Mouse (Mus musculus) CH12.LX (cell line): ENCODE measurements around the gene Sp3.

Experiments
- BHLHE40 ChIP-seq: IDR thresholded peaks from 2 replicates; pipeline ENCODE4 v1.6.1; 2011; ENCODE audit warnings: mild to moderate bottlenecking, low read depth, low read length, improper control_type of control experiment
- CTCF ChIP-seq, 2 experiments: IDR thresholded peaks in 1 of 2; conservative IDR thresholded peaks in 1 of 2; 2 replicates each; pipeline ENCODE4 v1.5.1; 2011 to 2012; ENCODE audit warnings: low read depth in 2 of 2, low read length in 2 of 2, improper control_type of control experiment in 1 of 2, inconsistent platforms in 1 of 2, mild to moderate bottlenecking in 1 of 2, moderate library complexity in 1 of 2
- MAZ ChIP-seq: IDR thresholded peaks from 2 replicates; pipeline ENCODE4 v1.6.1; 2012; ENCODE audit warnings: low read depth, mild to moderate bottlenecking, inconsistent platforms, low read length, improper control_type of control experiment, moderate library complexity
- NELFE ChIP-seq: IDR thresholded peaks from 2 replicates; pipeline ENCODE4 v1.6.1; 2011; ENCODE audit warnings: low read depth, low read length, improper control_type of control experiment
- POLR2A ChIP-seq: IDR thresholded peaks from 2 replicates; pipeline ENCODE4 v1.6.1; 2011; ENCODE audit warnings: low read depth, mild to moderate bottlenecking, improper control_type of control experiment, low read length
- SMC3 ChIP-seq: IDR thresholded peaks from 2 replicates; pipeline ENCODE4 v1.6.1; 2011; ENCODE audit warnings: low read depth, low read length, improper control_type of control experiment
- UBTF ChIP-seq: IDR thresholded peaks from 2 replicates; pipeline ENCODE4 v1.6.1; 2012; ENCODE audit warnings: low read depth, mild to moderate bottlenecking, inconsistent platforms, low read length, improper control_type of control experiment, moderate library complexity

DNA sequence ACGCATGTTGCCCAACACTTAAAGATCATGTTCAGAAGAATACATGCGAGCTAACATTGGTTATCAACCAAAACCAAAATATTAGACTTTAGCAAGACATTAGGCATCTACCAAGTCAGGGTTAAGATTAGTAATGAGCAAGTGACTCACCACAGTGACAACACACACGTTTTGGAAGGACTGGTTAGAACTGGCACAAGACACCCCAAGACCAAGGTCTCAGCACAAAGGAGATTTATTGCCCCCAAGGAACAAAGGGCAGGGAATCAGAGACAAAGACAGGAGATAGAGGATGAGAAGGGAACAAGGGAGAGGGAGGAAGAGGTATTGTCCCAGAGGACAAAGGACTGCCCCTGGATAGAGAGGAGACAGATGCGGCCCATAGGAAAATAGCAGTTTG is 71.2 kb downstream of the Sp3 start:
- TF ChIP-seq POLR2A = no peak
- no peak for TF ChIP-seq BHLHE40
- no peak for TF ChIP-seq SMC3
- TF ChIP-seq NELFE = no peak
- TF ChIP-seq CTCF (conservative IDR thresholded peaks at IDR 0.05 in 1 of 2, IDR thresholded peaks at IDR 0.05 in 1 of 2; ENCODE audit: low read depth in 2 of 2, low read length in 2 of 2) = no peak
- TF ChIP-seq MAZ = no peak
- TF ChIP-seq UBTF = no peak
